Mouse (Mus musculus) cerebellum, adult 2 months (tissue): ENCODE measurements around the gene Cd82.

Source experiments
- CTCF ChIP-seq: fragments of 200-500 bp; IDR thresholded peaks from 2 replicates; pipeline ENCODE4 v1.5.1; 2011; ENCODE audit warnings: low read depth, mild to moderate bottlenecking, control low read depth, low read length, moderate library complexity, borderline replicate concordance; ENCODE audit not compliant: insufficient read depth
- POLR2A ChIP-seq: fragments of 200-500 bp; IDR thresholded peaks from 2 replicates; pipeline ENCODE4 v1.6.1; 2011; ENCODE audit warnings: low read length, control low read depth, borderline replicate concordance; ENCODE audit not compliant: insufficient read depth

GRCm38 (mm10) chr2:93451219-93451938, 11.6 kb downstream of the Cd82 start:
- no peak for TF ChIP-seq CTCF
- TF ChIP-seq POLR2A, result no peak
